Mouse (Mus musculus) gastrocnemius, postnatal 14 days (tissue): ENCODE results near the gene Pdlim3. TPM values are rescaled to one million over a fixed set of nuclear protein-coding genes. Genes with fewer than 3 reads are reported as not detected.

ENCODE experiments used
- DNase-seq: peaks from one replicate; pipeline ENCODE4 v3.0.0; 2021; ENCODE audit warnings: mixed read lengths
- intact Hi-C: fragments of 180-260 bp; cut with DNase I; formaldehyde crosslinking; loops from one replicate; pipeline ENCODE4 v1.15.1; 2025; ENCODE audit warnings: low total_unique reads
- total RNA-seq, 2 experiments: library from RNA; stranded (reverse); gene quantifications; 2 replicates each; pipeline ENCODE4 v1.2.3; 2021

Pdlim3 gene
- total RNA-seq, 2 experiments from 2014 or later, result 440 to 576 TPM

DNA sequence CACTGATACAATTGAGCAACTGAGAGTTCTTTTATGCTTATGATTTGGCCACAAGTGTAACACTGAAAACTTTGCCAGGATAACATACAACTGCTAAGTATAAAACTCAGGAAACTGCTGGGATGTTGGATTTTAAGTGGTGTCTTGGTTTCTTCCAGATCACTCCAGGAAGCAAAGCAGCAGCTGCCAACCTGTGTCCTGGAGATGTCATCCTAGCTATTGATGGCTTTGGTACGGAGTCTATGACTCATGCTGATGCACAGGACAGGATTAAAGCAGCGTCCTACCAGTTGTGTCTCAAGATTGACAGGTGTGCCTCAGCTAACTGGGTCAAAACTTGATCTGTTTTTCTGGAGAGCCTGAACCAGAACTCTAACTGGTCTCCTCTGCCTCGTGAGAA, 11.3 kb downstream of the Pdlim3 start:
- no peak for DNase-seq
- intact Hi-C loops, result no loop called here

DNA sequence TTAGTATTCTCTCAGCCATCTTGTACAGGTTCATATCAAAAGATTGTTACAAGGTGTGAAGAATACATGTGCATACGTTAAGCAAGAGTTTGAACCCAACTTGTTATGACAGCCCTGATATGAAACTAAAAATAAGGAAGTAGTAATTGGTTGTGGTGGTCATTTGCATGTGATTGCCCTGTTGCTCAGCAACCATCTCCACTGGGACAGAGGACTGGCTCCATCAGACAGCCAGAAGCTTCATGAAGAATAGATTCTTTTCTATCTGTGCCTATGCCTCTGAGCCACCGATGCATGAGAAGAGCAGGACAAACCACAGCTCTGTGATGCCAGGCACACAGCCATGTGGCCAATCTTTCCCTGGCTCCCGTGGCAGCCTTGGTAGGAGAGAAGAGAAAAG, 14.5 kb downstream of the Pdlim3 start:
- intact Hi-C loops, result no loop called here
- DNase-seq, result no peak

DNA sequence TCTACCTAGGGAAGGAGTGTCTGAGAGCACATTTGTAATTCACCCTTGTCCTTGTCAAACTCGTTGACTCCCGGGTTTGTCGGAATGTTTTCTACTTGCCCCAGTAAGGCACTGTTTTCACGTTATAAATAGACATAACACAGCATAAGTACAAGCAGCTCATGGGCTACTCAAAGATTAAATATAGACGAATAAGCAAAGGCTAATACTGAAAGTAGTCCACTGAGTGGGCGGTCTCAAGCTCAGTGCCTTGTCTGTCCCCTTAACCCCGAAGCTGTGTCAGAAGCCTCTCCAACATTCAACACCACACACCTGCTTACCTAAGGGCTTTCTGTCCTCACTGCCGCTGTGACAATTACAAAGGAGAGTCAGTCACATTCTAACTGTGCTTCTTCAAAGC, 16.4 kb downstream of the Pdlim3 start:
- intact Hi-C loops, result no loop called here
- DNase-seq, result no peak

DNA sequence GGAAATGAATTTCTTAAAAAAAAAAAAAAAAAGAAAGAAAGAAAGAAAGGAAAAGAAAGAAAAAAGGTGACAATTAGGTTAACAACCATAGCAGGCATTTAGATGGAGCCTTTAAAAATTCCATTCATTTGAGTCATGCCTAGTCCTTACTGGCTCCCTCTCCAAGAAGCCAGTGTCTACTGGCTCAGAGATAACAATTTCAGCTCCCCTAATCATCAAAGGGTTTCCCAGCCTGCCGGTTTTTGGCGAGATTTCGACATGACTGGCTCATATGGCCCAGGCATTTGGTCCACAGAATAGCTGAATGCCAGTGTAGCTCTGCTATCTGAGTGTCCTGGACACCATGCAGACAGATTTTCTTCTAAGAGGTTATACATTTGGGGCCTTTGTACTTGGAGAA, 18.4 kb downstream of the Pdlim3 start:
- intact Hi-C loops, result no loop called here
- DNase-seq, result no peak

DNA sequence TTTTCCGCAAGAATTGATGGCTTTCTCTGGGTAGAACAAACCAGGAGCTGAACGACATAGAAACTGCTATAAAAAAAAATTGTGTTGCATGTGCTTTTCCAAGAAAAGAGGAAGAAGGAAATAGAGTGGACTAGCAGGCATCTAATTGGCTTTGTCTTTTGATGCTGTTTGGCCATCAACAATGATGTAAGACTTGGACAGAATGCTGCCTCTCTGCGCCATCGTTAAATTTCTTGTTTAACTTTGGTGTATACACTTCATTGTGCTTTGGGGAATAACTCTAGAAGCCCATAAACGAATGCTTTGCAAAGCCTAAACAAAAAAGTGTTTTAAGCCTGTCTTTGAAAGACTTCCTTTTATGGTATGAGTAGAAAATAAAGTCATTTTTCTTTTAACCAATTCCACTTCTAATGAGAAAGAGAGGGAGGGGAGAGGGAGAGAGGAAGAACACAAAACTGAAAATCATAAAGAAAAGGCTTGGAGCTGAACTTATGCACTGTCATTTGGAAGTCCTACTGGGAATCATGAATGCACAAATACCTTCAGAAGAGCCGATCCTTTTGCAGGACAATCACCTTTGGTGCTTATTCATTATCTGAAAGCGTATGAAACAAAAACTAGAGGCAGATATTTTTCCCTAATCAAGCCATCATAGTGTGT, 20.5 kb downstream of the Pdlim3 start:
- no peak for DNase-seq
- intact Hi-C loops, result no loop called here

DNA sequence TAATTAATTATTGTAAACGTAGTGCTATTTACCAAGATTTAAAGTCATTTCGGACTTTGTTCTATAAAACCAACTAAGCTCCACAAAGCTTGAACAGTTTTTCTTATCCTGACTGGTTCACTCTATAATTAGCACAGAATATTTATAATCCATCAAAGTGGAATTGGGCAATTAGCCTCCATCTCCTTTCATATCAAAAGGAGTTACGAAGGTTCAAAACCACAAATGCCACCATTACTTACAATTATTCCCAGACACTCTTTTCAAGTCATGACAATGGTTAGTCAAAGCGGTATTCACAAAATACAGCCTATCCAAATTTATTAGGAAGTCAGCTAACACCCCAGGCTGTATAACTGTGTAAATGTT, 21.0 kb downstream of the Pdlim3 start:
- DNase-seq, result no peak

DNA sequence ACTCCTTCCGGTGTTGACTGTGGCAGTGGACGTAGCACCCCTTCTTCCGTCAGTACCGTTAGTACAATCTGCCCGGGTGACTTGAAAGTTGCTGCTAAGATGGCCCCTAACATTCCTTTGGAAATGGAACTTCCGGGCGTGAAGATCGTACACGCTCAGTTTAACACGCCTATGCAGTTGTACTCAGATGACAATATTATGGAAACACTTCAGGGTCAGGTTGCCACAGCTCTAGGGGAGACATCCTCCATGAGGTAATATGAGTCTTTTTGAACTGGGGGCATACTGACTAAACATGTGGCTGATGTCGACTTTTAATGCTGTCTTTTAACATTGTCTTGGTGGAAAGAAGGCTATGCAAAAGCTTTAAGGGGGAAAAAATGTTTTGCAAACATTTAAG, 28.4 kb downstream of the Pdlim3 start:
- intact Hi-C loops, result no loop called here
- no peak for DNase-seq

More for the DNA sequence above, 21.0 kb downstream of the Pdlim3 start:
- intact Hi-C loops, result no loop called here

DNA sequence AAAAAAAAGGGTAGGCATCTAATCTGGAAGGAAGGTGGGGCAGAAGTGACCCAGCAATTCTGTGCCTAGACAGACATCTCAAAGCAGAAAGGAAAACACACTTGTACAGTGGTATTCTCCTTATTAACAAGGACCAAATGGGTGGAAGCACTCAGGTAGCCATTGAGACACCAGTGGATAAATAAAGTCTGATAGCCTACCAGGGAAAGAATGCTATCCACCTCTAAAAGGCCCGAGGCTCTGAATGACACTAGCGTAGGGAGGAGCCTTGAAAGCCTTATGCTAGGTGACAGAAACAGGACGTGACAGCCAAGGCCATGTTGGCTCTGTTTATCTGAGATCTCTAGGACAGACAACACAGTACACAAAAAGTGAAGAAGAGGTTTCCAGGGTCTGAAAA, 31.2 kb downstream of the Pdlim3 start:
- intact Hi-C loops, result no loop called here

DNA sequence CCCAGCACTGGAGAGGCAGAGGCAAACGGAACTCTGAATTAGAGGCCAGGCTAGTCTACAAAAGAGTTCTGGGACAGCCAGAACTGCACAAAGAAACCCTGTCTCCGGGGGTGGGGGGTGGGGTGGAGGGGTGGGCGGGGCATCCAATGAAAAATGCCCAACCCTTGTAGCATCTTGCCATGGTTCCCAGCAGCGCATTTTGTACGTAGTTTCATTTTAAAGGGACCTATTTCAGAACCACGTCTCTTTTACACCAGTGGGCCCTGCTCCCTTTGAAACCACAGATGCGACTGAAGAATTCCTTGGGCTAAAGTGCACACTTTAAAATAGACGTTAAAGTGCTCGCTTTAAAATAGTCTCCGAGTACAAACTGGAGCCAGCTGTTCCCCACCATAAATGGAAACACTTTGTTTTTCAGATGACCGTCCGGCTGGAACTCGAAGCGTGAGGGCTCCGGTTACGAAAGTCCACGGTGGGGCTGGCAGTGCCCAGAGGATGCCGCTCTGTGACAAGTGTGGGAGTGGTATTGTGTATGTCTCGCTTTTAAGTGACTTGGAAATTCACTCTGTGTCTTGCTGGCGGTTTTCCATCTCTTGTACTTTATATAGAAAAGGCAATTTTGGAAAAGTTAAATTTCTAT, 31.9 kb downstream of the Pdlim3 start:
- intact Hi-C loops, result no loop called here
- peak; percentile 27 for DNase-seq

More for the DNA sequence above, 31.2 kb downstream of the Pdlim3 start:
- no peak for DNase-seq

DNA sequence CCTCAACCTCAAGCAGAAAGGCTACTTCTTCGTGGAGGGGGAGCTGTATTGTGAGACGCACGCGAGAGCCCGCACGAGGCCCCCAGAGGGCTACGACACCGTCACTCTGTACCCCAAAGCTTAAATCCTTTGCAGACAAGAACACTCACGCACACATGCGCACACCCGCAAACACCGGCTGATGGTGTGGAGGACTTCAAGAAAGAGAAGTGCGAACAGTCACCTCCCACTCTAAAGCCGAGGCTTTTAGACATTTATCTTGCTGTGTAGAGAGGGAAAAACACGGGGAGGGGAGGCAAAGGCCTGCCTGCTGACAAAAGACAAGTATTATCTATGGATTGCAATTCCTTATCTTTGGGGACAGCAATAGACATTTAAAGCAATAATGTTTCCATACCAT, 33.6 kb downstream of the Pdlim3 start:
- intact Hi-C loops, result no loop called here
- DNase-seq, result no peak

DNA sequence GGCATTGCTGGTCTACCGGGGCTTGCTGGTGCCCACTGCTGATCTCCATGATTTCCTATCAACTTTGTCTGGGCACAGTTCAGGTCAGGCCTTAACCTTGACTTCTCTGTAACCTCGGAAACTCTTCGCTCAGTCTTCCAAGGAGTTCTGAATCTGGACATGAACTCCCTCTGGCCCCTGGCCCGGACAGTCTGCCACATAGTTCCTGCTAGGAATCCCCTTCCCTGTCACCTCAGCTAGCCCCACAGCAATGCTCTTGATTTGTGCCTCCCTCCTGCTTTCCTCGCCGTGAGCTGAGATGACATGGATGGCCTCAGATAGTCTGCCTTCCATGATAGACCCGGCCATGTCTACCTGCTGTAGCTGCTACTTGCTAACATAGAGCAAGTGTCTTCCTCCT, 35.1 kb downstream of the Pdlim3 start:
- intact Hi-C loops, result no loop called here
- DNase-seq, result peak; percentile 26

DNA sequence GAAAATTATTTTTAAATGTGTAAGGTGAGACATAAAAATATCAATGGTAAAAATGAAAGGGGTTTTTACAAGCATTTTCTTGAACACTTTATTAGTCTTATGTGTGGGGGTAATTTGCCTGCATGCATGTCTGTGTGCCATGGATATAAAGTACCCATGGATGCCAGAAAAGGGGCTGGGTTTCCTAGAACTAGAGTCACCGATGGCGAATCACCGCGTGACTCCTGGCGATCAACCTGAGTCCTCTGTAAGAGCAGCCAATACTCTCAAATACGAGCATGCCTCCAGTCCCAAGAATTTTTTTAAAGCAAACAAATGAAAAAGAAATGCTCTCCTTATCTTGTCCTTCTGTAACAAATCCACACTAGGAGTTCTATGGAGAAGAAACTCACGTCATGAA, 36.9 kb downstream of the Pdlim3 start:
- intact Hi-C loops, result no loop called here
- no peak for DNase-seq

DNA sequence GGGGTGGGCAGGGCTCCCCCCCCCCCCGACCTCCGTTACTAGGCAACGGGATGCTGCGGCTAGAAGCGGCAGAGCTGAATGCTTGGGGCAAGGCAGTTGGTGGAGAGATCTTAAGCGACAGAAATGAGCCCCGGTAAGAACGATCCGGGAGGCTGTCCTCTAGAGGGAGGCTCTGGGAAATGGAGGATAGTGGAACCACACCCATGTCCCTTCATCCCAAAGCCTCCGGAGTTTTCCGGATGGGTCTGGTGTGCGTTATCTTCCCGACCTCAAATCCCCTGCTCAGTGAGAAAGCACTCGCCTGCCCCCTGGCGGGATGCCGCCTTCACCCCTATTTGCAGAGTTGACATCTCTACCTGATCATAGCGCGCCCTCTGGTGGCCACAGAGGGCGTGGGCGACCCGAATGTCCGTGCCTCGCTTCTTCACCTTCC, 49.3 kb downstream of the Pdlim3 start, which contains the start of gene Ccdc110:
Gene Ccdc110 (plus strand): TSS at position 38 of the 433 bp plus-strand sequence.
- DNase-seq, result peak; percentile 96
- intact Hi-C loops, result loop anchor here (5.0 kb wide), 4 partner anchors 117 to 497 kb away; no protein-coding TSS in a partner anchor

DNA sequence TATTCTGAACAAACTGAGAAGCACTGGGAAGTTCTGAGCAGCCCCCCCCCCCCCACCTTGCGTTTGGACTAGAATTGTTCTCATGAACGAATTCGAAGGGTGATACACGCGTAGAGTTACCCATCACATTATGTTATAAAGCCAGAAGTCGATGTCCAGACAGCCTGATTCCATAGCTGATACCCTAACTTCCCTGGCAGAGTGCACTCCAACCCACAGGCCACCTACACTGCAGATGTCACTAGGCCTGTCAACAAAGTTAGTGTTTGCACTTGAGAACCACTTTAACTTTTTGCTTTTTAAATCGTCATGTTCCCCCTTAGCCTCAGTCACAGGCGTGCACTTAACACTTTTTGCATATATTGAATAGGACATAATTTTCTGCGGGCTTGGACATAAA, 51.7 kb downstream of the Pdlim3 start:
- DNase-seq, result no peak
- intact Hi-C loops, result loop anchor here (5.0 kb wide), 3 partner anchors 120 to 500 kb away; no protein-coding TSS in a partner anchor

DNA sequence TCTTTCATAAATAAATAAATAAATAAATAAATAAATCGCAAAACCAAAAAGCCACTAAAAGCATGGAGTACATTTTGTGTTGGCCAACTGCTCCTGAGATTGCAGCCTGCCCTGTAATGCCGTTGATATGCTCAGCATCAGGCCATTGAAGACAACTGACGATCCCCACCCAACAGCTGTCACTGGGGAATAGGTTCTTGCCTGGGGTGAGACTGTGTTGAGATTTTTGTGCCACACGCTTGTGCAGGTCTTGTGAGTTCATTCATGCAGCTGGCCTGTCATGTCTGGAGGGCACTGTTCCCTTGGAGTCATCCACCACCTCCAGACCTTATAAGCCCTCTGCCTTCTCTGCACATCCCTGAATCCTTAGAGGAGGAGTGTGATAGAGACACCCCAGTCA, 61.0 kb downstream of the Pdlim3 start:
- intact Hi-C loops, result no loop called here
- no peak for DNase-seq

DNA sequence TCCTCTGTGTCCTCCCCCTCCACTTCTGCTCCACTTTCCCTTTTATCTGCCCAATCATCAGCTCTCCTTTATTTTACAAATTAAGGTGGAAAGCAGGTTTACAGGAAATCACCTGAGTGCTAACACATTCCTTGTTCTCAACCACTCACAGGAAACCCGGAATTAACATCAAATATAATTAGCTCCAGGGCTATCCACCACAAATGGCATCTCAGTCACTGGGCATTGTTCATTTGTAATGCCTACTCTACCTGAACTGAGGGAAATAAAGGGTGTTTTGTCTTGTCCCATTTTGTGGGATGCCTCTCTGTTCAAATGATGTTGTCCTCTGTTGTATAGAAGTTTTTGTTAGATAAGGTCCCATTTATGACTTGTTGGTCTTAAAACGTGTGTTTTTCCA, 65.4 kb downstream of the Pdlim3 start:
- intact Hi-C loops, result no loop called here
- no peak for DNase-seq

Other genes with a start within 250 kb of the Pdlim3 start
- gene Ccdc110, start 49.2 kb downstream of the Pdlim3 start, total RNA-seq, result not detected
- gene 1700029J07Rik, start 89.8 kb downstream of the Pdlim3 start, total RNA-seq, result under 1 TPM; 0.53 to 0.80 TPM
- 10 to 100 TPM; 36.1 to 36.7 TPM for gene Ufsp2, start 90.1 kb downstream of the Pdlim3 start, total RNA-seq
- 1 to 10 TPM; 3.0 TPM for gene Lrp2bp, start 113.8 kb downstream of the Pdlim3 start, total RNA-seq
- gene Ankrd37, start 120.2 kb downstream of the Pdlim3 start, total RNA-seq, result 1 to 10 TPM; 1.2 to 2.6 TPM